Mouse (Mus musculus): Measurements from ENCODE around the gene Cflar. TPM values are rescaled to one million over a fixed set of nuclear protein-coding genes. Genes with fewer than 3 reads are reported as not detected.

Gene Cflar
- polyA plus RNA-seq, 1 experiment, result 72.0 TPM

DNA sequence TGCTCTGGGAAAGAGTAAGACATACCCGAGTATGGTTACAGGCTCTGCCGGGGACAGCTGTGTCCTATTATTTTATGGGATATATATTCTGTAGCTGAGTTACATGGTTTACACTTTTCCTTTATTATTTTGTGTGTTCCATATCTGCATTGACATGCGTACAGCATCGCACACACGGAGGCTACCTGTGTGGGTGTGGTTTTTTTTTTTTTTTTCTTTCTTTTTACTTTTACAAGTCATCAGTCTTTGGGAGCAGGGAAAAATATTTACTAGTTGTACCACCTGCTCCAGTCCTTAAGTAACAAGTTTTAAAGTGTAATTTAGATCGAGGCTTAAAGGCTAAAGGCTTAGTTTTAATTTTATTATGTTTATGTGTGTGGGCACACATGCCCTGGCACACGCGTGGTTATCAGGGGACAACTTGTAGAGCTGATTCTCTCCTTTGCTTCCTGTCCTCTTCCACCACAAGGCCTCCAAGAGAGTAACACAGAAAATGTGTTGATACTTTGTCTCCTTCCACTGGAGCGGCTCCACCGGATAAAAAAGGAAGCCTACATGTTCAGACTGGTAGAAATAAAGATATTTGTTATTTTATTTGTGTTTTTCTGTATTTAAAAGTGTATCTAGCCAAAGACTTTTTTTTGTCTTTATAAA lies 470 bp upstream of the Cflar start:
- peak overlapping the region; percentile 99 for H3K27ac ChIP-seq (ENCODE audit: control insufficient read depth, insufficient read depth, low read depth, low read length, poor library complexity)
- H3K4me3 ChIP-seq (replicated peaks; ENCODE audit: control insufficient read depth, low read depth, low read length), result peak overlapping the region; percentile 92
- no peak for TF ChIP-seq POLR2A (IDR thresholded peaks at IDR 0.05; ENCODE audit: borderline replicate concordance, control insufficient read depth, low read depth, low read length)
- peaks cover 1% of the 10 kb centered on the region; the same call in 1 of the 2 replicates for H3K4me1 ChIP-seq (ENCODE audit: control insufficient read depth, insufficient read depth, low read length)
- 17% methylated on average over 10 of the region's 10 CpGs for WGBS

DNA sequence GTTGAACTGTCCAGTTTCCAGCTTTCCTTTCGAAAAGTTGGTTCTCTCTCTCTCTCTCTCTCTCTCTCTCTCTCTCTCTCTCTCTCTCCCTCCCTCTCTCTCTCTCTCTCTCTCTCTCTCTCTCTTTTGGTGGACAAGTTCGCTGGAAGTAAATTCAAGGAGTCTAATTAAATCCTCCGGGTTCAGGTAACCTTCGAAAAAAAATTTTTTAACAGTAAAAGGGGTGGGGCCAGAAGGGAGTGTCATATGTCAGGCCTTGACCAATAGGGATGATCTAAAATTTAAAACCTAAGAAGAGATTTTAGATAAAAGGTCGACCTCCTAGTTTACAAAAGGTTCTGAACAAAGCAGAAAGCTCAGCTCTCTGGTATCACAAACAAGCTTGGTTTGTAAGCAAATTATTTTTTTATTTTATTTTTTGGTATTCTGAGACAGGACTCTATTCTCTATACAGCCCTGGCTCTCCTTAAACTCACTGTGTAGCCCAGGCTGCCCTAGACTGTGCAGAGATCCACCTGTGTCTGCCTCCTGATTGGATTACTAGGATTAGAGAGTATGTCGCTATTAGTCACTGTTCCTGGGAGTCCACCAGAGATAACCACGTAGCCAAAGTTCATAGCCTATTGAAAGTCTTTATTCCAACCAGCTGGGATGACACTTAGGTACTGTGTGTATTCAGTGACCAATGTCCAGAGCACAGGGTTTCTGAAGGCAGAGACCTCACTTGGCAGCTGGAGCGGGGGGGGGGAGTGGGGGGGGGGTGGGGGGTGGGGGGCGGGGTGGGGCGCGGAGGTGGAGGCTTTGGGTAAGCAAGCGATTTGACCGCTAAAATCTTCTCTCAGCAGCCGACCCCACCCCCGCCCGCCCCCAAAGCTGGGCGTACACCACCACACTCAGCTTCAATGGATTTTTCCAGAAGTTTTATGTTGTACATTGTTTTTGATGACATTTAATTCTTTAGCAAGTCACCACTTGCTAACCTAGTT lies 1.1 kb downstream of the Cflar start:
- Histone ChIP-seq H3K27ac (ENCODE audit: control insufficient read depth, insufficient read depth, low read depth, low read length, poor library complexity) (peak overlapping the region; percentile 99), H3K4me1 (ENCODE audit: control insufficient read depth, insufficient read depth, low read length) (peaks cover 3% of the 10 kb centered on the region; the same call in 1 of the 2 replicates), H3K4me3 (replicated peaks; ENCODE audit: control insufficient read depth, low read depth, low read length) (peak overlapping the region; percentile 92)
- 2% methylated on average over 17 of the region's 17 CpGs for WGBS
- no peak for TF ChIP-seq POLR2A (IDR thresholded peaks at IDR 0.05; ENCODE audit: borderline replicate concordance, control insufficient read depth, low read depth, low read length)
- TF ChIP-seq CTCF (IDR thresholded peaks at IDR 0.05; ENCODE audit: control insufficient read depth, insufficient read depth, low read length), result no peak

DNA sequence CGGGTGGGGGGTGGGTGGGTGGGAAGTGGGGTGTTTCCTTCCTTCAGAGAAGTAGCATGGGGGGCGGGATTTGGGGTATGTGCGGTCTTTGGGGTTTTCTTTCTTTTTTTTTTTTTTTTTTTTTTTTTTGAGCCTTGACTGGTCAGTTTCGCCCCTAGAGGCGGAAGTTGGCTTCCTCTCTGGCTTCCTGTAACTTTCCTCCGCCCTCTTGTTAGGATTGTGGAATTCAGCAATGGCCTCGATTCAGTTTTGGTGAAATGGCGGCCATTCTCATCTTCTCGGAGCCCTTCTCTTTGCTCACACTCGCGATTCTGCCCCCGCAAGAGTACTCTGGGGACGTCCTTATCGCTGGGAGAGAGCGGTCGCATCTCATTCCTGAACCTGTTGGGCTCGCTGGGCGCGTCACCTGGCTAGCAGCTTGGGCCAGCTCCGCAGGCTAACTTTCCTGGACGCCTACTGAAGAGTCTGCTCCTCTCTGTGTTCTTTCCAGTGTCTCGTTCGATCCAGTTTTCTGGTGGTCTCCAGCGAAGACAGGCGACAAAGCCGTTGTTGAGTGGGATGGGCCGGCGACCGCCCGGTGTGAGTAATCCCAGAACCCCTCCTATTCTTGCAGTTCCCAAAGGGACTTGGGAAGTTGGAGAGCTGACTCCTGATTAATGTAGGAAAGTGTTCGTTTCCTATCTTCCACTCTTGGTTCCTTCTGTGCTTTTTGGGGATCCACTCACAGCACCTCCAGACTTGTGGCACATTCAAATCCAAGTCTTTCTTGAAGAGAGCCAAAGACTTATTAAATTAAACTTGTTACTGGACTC lies 2.0 kb downstream of the Cflar start:
- H3K4me1 ChIP-seq (ENCODE audit: control insufficient read depth, insufficient read depth, low read length), result peaks cover 3% of the 10 kb centered on the region; the same call in 1 of the 2 replicates
- 1% methylated on average over 31 of the region's 31 CpGs for WGBS
- H3K4me3 ChIP-seq (replicated peaks; ENCODE audit: control insufficient read depth, low read depth, low read length), result peak overlapping the region; percentile 77
- TF ChIP-seq POLR2A (IDR thresholded peaks at IDR 0.05; ENCODE audit: borderline replicate concordance, control insufficient read depth, low read depth, low read length) (no peak), CTCF (IDR thresholded peaks at IDR 0.05; ENCODE audit: control insufficient read depth, insufficient read depth, low read length) (no peak)
- H3K27ac ChIP-seq (ENCODE audit: control insufficient read depth, insufficient read depth, low read depth, low read length, poor library complexity), result peak overlapping the region; percentile 93

DNA sequence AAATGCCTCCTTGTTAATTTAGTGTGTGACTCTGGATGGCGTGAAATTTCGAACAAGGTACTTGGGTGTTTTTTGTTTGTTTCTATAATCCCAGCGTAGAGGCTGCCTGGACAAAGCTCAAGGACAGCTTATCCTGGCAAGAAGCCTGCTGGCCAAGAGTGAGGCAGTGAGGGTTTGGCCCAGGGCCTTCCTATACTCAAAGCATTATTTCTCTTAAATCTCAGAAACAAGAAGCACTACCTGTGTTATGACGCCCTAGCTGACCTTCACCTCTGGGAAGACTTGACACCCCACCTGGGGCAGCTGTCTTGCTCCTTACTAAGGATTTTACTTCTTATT lies 2.6 kb downstream of the Cflar start:
- Histone ChIP-seq H3K4me1 (ENCODE audit: control insufficient read depth, insufficient read depth, low read length) (peaks cover 3% of the 10 kb centered on the region; the same call in 1 of the 2 replicates), H3K27ac (ENCODE audit: control insufficient read depth, insufficient read depth, low read depth, low read length, poor library complexity) (peak overlapping the region; percentile 93; the same call in 1 of the 2 replicates), H3K4me3 (replicated peaks; ENCODE audit: control insufficient read depth, low read depth, low read length) (peak overlapping the region; percentile 77)
- TF ChIP-seq CTCF (IDR thresholded peaks at IDR 0.05; ENCODE audit: control insufficient read depth, insufficient read depth, low read length) (no peak), POLR2A (IDR thresholded peaks at IDR 0.05; ENCODE audit: borderline replicate concordance, control insufficient read depth, low read depth, low read length) (no peak)
- WGBS, result 17% methylated on average over 4 of the region's 4 CpGs

DNA sequence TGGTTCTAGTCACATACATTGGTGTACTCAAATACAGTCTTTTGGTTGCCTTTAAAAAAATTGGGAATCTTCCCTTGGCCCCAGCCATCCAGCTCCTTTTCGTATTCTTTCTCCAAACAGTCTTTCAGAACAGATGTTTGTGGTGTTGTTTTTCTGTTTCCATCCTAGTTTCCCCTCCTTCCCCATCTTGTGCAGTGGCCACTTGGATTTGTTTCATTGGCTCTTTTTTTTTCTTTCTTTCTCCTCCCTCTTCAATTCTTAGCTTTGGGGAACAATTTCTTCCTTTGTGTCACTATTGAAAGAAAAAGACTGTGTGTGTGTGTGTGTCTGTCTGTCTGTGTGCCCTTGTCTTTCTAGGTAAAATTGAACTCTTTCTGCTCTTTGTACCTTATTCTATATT lies 3.1 kb downstream of the Cflar start:
- TF ChIP-seq POLR2A (IDR thresholded peaks at IDR 0.05; ENCODE audit: borderline replicate concordance, control insufficient read depth, low read depth, low read length) (no peak), CTCF (IDR thresholded peaks at IDR 0.05; ENCODE audit: control insufficient read depth, insufficient read depth, low read length) (no peak)
- Histone ChIP-seq H3K27ac (ENCODE audit: control insufficient read depth, insufficient read depth, low read depth, low read length, poor library complexity) (no peak overlapping the region), H3K4me1 (ENCODE audit: control insufficient read depth, insufficient read depth, low read length) (peaks cover 3% of the 10 kb centered on the region; the same call in 1 of the 2 replicates), H3K4me3 (replicated peaks; ENCODE audit: control insufficient read depth, low read depth, low read length) (peak overlapping the region; percentile 77)
- WGBS, result 20% methylated on average over 1 of the region's 1 CpGs

DNA sequence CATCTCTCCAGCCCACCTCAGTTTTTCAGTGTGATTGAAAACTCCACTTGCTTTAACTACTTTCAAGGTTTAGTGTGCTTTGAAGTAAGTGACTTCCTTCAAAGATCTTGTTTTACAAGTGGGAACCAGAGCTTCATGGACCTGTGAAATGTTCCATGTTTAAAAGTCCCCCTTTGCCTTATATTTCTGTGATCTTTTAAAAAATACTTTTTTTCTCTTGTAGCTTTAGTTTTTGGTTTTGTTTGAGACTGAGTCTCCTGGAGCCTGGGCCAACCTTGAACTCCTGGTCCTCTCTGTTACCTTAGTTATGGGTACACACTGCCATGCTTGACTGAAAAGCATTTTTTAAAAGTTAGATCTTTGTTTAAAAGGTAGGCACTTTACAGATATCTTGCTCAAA lies 4.2 kb downstream of the Cflar start:
- peaks cover 4% of the 10 kb centered on the region; the same call in 1 of the 2 replicates for H3K4me1 ChIP-seq (ENCODE audit: control insufficient read depth, insufficient read depth, low read length)
- no peak overlapping the region for H3K27ac ChIP-seq (ENCODE audit: control insufficient read depth, insufficient read depth, low read depth, low read length, poor library complexity)
- no peak overlapping the region for H3K4me3 ChIP-seq (replicated peaks; ENCODE audit: control insufficient read depth, low read depth, low read length)
- TF ChIP-seq CTCF (IDR thresholded peaks at IDR 0.05; ENCODE audit: control insufficient read depth, insufficient read depth, low read length) (no peak), POLR2A (IDR thresholded peaks at IDR 0.05; ENCODE audit: borderline replicate concordance, control insufficient read depth, low read depth, low read length) (no peak)

DNA sequence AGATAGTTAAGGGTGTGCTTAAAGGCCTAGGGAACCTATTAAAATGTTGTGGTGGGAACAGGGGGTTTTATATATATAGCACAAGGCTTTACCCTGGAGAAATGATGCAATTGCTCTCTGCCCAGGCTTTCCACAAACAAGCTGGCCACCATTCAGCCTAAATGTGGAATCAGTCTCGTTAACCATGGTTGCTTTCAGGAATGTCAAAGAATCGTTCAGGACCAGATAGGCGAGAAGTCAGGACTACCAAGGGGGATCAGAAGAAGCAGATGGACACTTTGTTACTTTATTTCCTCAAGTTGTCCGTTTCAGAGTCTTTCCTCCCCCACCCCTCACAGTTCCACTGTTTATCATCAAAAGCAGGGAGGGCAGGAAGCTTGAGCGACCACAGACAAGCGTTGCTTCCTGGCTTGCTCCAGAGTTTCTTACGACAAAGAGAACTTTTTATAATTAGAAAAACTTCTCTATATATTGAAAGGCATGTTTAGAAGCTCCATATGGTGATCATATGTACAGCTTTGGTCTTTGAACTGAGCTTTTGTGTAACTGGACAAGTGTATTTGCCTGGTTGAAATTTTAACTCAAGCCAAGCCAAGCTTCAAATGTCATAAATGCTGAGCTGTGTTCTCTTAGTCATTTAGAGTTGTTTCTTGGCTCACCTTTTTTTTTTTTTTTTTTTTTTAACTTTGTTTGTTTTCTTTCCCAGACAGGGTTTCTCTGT lies 5.0 kb downstream of the Cflar start:
- Histone ChIP-seq H3K4me1 (ENCODE audit: control insufficient read depth, insufficient read depth, low read length) (peaks cover 7% of the 10 kb centered on the region; the same call in 1 of the 2 replicates), H3K4me3 (replicated peaks; ENCODE audit: control insufficient read depth, low read depth, low read length) (no peak overlapping the region), H3K27ac (ENCODE audit: control insufficient read depth, insufficient read depth, low read depth, low read length, poor library complexity) (peak overlapping the region; percentile 64; the same call in 1 of the 2 replicates)
- TF ChIP-seq POLR2A (IDR thresholded peaks at IDR 0.05; ENCODE audit: borderline replicate concordance, control insufficient read depth, low read depth, low read length) (no peak), CTCF (IDR thresholded peaks at IDR 0.05; ENCODE audit: control insufficient read depth, insufficient read depth, low read length) (no peak)
- WGBS, result 2% methylated on average over 7 of the region's 7 CpGs

All from bone marrow, adult 2 months (tissue).